Mouse (Mus musculus) heart, adult 2 months (tissue): ENCODE results near the gene Gpr3. TPM values are rescaled to one million over a fixed set of nuclear protein-coding genes. Genes with fewer than 3 reads are reported as not detected.

ENCODE experiments used
- DNase-seq, 2 experiments: peaks; one replicate each; pipeline ENCODE4 v3.0.0; 2021
- H3K27ac ChIP-seq: fragments of 200-600 bp; 2 replicates; pipeline ENCODE4 v1.8.1; 2022
- H3K27me3 ChIP-seq: fragments of 200-500 bp; 2 replicates; pipeline ENCODE4 v1.6.1; 2012; ENCODE audit warnings: mild to moderate bottlenecking, low read length, inconsistent platforms, mixed read lengths; ENCODE audit not compliant: control insufficient read depth, insufficient read depth
- H3K36me3 ChIP-seq: fragments of 200-500 bp; 2 replicates; pipeline ENCODE4 v1.6.1; 2012; ENCODE audit warnings: low read length, inconsistent platforms; ENCODE audit not compliant: control insufficient read depth, insufficient read depth
- H3K4me1 ChIP-seq: fragments of 200-500 bp; 2 replicates; pipeline ENCODE4 v1.6.1; 2011; ENCODE audit warnings: low read length; ENCODE audit not compliant: control insufficient read depth, insufficient read depth
- H3K4me3 ChIP-seq: fragments of 200-600 bp; 2 replicates; pipeline ENCODE4 v1.8.1; 2022
- H3K79me2 ChIP-seq: fragments of 200-500 bp; replicated peaks from 2 replicates; pipeline ENCODE4 v1.6.1; 2012; ENCODE audit warnings: mild to moderate bottlenecking, inconsistent platforms, low read length, moderate library complexity, mixed read lengths; ENCODE audit not compliant: control insufficient read depth, insufficient read depth
- H3K9ac ChIP-seq: fragments of 200-500 bp; 2 replicates; pipeline ENCODE4 v1.6.1; 2012; ENCODE audit warnings: low read depth, mild to moderate bottlenecking, control low read depth, inconsistent platforms, low read length, mixed read lengths
- CTCF ChIP-seq: fragments of 200-600 bp; IDR thresholded peaks from 2 replicates; pipeline ENCODE4 v1.8.1; 2022; ENCODE audit warnings: antibody characterized with exemption, mild to moderate bottlenecking, moderate library complexity
- EP300 ChIP-seq: fragments of 200-500 bp; IDR thresholded peaks from 2 replicates; pipeline ENCODE4 v1.6.1; 2011; ENCODE audit warnings: low read depth, low read length, control low read depth; ENCODE audit not compliant: insufficient read depth
- POLR2A ChIP-seq: fragments of 200-500 bp; IDR thresholded peaks from 2 replicates; pipeline ENCODE4 v1.6.1; 2011; ENCODE audit warnings: mild to moderate bottlenecking, low read depth, low read length, control low read depth; ENCODE audit not compliant: insufficient read depth
- WGBS: fragments of 180-500 bp; shearing (Covaris S2); methylation state at CpG from one replicate; pipeline ENCODE4 v1.1.7; 2018; 5-methylcytosine and 5-hydroxymethylcytosine counted together
- intact Hi-C: fragments of 180-260 bp; cut with DNase I; formaldehyde crosslinking; loops from one replicate; pipeline ENCODE4 v1.15.1; 2025
- polyA plus RNA-seq: library from polyadenylated mRNA; depleted of rRNA; stranded (reverse); fragments of >200 nt; gene quantifications from 2 replicates; pipeline ENCODE4 v1.2.3, GENCODE M21; 2012
- total RNA-seq, 2 experiments: library from RNA; stranded (reverse); gene quantifications; 2 replicates each; pipeline ENCODE4 v1.2.3; 2021

Gpr3 gene
- total and polyA plus RNA-seq, 3 experiments = 0.11 to 0.37 TPM; not detected in 1

GRCm38 (mm10) chr4:133240490-133240921 lies 28.2 kb upstream of the Gpr3 start, which contains the start of gene Map3k6:
Gene Map3k6 (plus strand): TSS chr4:133240818.
- H3K4me3 ChIP-seq = peak within 1 kb of the TSS; percentile 95
- TF ChIP-seq POLR2A (peak; percentile 97), CTCF (no peak), EP300 (peak; percentile 100)
- no peaks in the 10 kb centered on the region for H3K27me3 ChIP-seq
- no peaks in the 10 kb centered on the region for H3K36me3 ChIP-seq
- WGBS = 15% methylated on average over 16 of the region's 16 CpGs
- H3K79me2 ChIP-seq = no peaks in the 10 kb centered on the region
- intact Hi-C loops = no loop called here
- peak within 1 kb of the TSS; percentile 90 for H3K9ac ChIP-seq
- H3K27ac ChIP-seq = peak within 1 kb of the TSS; percentile 99
- DNase-seq = peak; percentile 91 to 93
- peaks cover 9% of the 10 kb centered on the region for H3K4me1 ChIP-seq

DNA sequence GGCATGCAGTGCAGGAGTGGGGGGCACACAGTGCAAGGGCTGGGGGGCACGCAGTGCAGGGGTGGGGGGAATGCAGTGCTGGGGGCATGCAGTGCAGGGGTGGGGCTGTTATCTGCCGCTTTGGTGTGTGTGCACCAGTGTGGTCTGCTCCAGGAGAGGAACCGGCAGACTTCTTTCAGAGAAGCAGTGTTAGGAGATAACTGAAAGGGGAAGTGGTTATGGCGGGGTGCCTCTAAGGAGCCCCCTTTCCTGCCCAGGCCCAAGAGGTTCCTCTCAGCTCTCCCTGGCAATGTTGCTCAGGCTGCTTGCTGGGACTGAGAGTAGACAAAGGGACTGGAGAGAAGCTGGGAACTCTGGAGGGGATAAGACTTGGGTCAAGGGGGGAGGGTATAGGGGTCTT lies 25.6 kb upstream of the Gpr3 start:
- TF ChIP-seq CTCF = no peak
- TF ChIP-seq EP300 = no peak
- TF ChIP-seq POLR2A = no peak
- H3K27me3 ChIP-seq = no peaks in the 10 kb centered on the region
- H3K4me1 ChIP-seq = peaks cover 5% of the 10 kb centered on the region
- intact Hi-C loops = no loop called here
- no peak overlapping the region for H3K27ac ChIP-seq
- 58% methylated on average over 4 of the region's 4 CpGs for WGBS
- no peak overlapping the region for H3K9ac ChIP-seq
- no peaks in the 10 kb centered on the region for H3K79me2 ChIP-seq
- no peaks in the 10 kb centered on the region for H3K36me3 ChIP-seq
- DNase-seq = no peak
- no peak overlapping the region for H3K4me3 ChIP-seq

DNA sequence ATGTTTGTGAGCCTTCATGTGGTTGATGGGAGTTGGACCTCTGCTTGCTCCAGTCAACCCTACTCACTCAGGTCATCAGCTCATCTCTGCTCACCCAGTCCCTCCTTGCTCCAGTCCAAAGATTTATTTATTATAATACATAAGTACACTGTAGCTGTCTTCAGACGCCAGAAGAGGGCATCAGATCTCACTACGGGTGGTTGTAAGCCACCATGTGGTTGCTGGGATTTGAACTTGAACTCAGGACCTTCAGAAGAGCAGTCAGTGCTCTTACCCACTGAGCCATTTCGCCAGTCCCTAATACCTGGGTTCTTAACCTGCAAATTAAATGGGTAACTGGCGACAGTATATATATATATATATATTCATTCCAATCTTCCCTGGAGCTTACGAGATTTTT lies 23.1 kb upstream of the Gpr3 start:
- TF ChIP-seq EP300 (no peak), CTCF (peak; percentile 19)
- no peak overlapping the region for H3K9ac ChIP-seq
- H3K4me1 ChIP-seq = peaks cover 1% of the 10 kb centered on the region; the same call in 1 of the 2 replicates
- H3K27ac ChIP-seq = no peak overlapping the region
- no peaks in the 10 kb centered on the region for H3K27me3 ChIP-seq
- H3K4me3 ChIP-seq = no peak overlapping the region
- intact Hi-C loops = no loop called here
- no peaks in the 10 kb centered on the region for H3K36me3 ChIP-seq
- no peaks in the 10 kb centered on the region for H3K79me2 ChIP-seq
- no peak for DNase-seq
- WGBS = 81% methylated on average over 5 of the region's 5 CpGs

DNA sequence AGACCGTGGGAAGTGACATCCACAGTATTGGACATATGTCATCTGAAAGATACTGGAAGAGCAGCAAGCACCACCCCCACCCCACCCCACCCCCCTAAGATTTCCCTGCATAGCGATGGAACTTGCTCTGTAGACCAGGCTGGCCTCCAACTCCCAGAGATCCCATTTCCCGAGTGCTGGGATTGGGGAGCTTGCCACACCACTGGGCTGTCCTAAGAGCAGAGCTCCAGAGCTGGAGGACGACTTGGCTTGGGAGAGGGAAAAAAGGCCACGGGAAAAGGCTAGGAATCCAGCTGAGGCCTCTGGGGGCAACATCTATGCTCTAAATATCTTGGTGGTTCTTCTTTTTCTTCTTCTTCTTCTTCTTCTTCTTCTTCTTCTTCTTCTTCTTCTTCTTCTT lies 22.4 kb upstream of the Gpr3 start:
- intact Hi-C loops = no loop called here
- Histone ChIP-seq H3K9ac (no peak overlapping the region), H3K36me3 (no peaks in the 10 kb centered on the region), H3K4me1 (peaks cover under 1% of the 10 kb centered on the region; the same call in 1 of the 2 replicates), H3K4me3 (no peak overlapping the region), H3K27ac (no peak overlapping the region), H3K27me3 (no peaks in the 10 kb centered on the region), H3K79me2 (no peaks in the 10 kb centered on the region)
- 53% methylated on average over 5 of the region's 5 CpGs for WGBS
- DNase-seq = no peak
- TF ChIP-seq CTCF = no peak
- TF ChIP-seq POLR2A = no peak
- no peak for TF ChIP-seq EP300

DNA sequence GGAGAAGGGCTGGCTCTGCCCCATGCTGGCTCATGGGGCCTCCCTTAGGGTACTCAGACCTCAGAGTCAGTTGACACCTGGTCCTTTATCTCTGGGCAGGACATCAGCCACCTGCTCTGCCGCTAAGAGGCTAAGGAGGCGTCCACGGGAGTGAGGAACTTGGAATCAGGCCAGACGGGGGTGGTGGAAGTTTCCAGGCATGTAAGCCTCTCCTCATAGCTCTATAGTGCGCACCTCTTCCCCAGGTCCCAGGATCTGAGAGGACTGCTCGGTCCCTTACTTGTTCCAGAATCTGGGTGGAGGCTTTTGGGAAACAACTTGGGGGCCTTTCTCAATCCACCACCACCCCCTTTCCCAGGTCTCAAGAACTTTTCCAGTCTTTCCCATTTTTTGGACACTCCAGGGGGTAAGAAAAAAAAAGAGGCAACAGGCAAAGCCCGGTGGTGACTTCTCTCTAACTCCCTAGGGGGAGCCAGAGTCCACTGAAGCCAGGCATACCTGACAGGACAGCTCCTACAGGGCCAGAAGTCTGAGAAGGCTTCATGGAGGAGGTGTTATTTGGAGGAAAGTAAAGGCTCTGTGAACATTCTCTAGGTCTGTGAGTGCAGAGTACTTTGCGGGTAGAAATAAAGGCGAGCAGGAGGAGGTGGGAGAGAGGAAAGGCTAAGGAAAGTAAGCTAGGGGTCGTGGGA lies 21.1 kb upstream of the Gpr3 start:
- TF ChIP-seq EP300 = peak; percentile 63; the same call in 1 of the 2 replicates
- no peak for TF ChIP-seq POLR2A
- peak; percentile 86 for TF ChIP-seq CTCF
- WGBS = 40% methylated on average over 10 of the region's 10 CpGs
- no peak overlapping the region for H3K9ac ChIP-seq
- H3K79me2 ChIP-seq = no peaks in the 10 kb centered on the region
- DNase-seq = peak in 1 of 2 experiments; percentile 58
- H3K4me1 ChIP-seq = no peaks in the 10 kb centered on the region
- H3K27me3 ChIP-seq = no peaks in the 10 kb centered on the region
- no peak overlapping the region for H3K4me3 ChIP-seq
- H3K27ac ChIP-seq = no peak overlapping the region
- H3K36me3 ChIP-seq = no peaks in the 10 kb centered on the region
- intact Hi-C loops = loop anchor here (1.0 kb wide), 3 partner anchors 17 to 68 kb away; no protein-coding TSS in a partner anchor

GRCm38 (mm10) chr4:133229582-133229981 lies 17.2 kb upstream of the Gpr3 start:
- Histone ChIP-seq H3K4me3 (no peak overlapping the region), H3K36me3 (no peaks in the 10 kb centered on the region), H3K9ac (no peak overlapping the region), H3K27me3 (no peaks in the 10 kb centered on the region), H3K79me2 (no peaks in the 10 kb centered on the region), H3K4me1 (no peaks in the 10 kb centered on the region), H3K27ac (no peak overlapping the region)
- TF ChIP-seq POLR2A (no peak), CTCF (no peak), EP300 (no peak)
- intact Hi-C loops = no loop called here
- WGBS = 86% methylated on average over 8 of the region's 8 CpGs
- DNase-seq = no peak
